Mouse (Mus musculus): ENCODE measurements around the gene Taar9.
A peak's percentile ranks its signal among the peaks of the same experiment; 100 is the strongest.
"Not testable (repeated sequence)": the region's sequence is repeated elsewhere in the genome, so short reads cannot be mapped to it uniquely, and the experiment has no call there.

Taar9 gene

DNA sequence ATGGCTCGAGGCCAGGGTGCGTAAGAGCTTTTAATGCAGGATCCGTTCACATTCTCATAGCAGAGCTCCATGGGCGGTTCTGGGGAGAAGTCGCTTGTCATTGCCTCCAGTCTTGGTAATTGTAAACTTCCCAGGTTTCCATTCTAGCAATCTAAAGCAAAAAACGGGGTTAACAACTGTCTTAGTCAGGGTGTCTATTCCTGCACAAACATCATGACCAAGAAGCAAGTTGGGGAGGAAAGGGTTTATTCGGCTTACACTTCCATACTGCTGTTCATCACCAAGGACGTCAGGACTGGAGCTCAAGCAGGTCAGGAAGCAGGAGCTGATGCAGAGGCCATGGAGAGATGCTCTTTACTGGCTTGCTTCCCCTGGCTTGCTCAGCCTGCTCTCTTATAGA lies at the start of gene Taar9:
Gene Taar9 (minus strand): TSS at position 101 of the 400 bp plus-strand sequence.
- DNase-seq (ENCODE audit: low spot score in 2 of 2): not testable (repeated sequence)

DNA sequence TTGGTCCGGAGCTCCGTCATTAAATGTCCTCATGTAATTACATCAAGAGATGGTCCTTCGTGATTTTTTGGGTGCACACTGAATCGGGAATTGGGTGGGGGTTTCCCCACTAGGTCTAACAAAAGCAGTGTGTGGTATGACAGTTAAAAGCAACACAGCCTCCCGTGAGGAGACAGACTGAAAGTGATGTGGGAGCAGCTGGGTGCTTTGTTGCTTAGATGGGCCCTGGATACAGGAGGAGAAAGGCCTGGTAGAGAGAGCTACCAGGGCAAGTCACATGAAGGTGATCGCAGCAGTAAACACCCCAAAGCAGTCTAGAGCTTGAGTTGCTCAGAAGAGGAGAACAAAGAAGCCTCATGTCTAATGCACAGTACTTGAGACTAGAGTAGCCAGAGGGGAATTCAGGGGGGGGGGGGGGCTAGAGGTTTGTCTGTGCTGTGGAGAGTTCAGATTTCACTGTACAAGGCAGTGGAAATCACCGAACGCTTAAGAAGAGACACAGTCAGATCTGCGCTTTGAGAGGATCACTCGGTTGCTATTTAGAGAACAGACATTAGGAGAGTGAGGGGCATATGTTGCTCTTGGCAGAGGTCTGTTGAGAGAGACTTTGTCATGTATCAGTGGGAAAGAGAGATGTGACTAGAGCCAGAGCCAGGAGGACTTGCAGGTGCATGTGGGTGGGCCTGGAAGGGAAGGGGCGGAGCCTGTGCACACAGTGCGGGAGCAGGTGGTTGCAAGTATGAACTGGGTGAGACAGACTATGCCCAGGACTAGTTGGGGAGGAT lies 49.3 kb upstream of the Taar9 start:
- DNase-seq (ENCODE audit: low spot score in 2 of 2): peak; percentile 68 to 69

DNA sequence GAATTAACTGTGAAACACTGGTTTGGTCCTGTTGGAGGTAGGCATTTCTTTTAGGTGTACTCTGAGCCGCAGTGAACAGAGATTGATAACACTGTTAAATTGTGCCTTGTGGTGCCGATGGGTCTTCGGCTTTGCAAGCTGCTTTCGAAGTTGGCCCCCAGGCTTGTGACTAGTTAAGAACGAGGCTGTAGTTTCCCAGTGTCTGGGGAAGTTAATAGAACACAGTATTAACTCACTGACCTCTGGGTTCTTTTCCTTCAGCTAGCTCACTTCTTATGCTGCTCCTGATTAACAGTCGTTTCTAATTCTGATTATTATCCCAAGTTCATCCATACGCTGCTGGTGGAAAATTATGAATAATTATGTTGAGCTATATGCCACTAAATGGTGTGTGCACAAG lies 40.8 kb upstream of the Taar9 start:
- DNase-seq (ENCODE audit: low spot score in 2 of 2): no peak

DNA sequence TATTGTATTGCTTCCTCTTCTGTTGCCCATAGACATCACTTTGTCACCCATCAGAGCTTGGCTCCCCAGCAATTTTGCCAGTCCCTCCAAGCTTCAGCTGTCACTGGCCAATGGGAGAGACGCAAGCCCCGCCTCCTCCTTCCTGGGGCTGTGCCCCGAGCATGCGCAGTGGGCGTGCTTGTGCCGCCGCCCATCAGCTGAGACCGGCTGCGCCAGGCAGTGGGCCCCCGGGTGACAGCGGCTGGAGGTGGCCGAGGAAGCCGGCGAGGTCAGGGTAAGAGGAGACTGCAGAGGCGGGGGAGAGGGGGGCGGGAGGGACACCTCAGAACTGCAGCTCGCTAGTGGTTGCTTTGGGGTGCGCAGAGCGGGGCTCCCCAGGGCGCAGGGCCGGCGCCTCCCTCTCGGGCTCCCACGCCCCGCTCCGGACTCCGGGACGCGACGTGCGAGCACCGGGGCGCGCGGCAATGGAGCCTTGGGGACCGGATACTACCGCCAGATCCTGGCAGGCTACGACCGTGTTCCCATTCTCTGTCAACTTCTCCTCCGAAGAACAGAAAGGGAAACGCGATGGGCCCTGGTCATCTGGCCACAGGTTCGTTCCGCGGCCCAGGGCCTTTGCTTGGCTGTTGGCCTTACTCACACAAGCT lies 39.9 kb upstream of the Taar9 start, which contains the start of gene Stx7:
Gene Stx7 (plus strand): TSS at position 168 of the 647 bp plus-strand sequence.
- DNase-seq (ENCODE audit: low spot score in 2 of 2): peak; percentile 86 to 91

DNA sequence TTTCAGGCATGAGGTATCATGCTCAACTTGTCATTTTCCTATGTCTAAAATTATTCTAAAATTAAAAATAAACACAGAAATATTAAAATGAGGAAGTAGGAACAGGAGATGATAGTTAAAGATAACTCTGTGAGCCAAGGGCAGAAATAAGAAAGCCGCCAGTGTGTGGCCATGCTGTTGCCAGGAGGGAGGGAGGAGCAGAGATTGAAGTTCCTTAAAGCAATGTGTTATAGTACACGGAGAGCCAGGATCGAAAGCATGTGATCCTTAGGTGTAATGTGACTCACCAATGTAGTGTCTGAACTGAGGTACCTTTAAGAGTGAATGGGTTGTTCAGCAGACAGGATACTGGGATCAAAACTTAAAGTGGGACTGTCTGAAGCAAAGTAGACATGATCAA lies 33.4 kb upstream of the Taar9 start:
- DNase-seq (ENCODE audit: low spot score in 2 of 2): no peak

DNA sequence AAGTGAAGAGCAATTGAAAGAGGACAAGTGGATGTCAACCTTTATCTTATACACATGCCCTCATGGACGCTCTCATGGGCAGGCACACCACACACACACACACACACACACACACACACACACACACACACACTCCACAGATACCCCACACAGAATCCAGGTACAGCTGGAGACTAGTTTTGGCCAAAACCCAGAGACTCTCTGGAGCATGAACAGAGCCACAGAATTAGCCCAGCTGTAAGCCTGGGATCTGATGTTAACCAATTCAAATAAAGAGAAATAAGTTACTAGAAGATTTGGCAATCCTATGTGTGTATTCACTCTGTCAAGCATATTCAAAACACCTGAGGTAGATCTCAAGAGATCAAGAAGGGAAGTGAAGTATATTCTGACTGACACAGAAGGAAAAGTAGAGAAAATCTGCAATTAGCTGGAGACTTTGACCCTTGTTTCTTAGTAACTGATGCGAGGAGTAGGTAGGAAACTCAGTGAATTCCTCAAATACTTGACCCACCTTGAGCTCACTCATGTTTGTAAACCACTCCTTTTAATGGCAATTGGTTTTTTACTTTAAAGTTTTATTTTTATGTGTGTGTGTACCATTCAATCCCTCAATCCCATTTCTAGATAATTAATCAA lies 29.4 kb upstream of the Taar9 start:
- DNase-seq (ENCODE audit: low spot score in 2 of 2): no peak

DNA sequence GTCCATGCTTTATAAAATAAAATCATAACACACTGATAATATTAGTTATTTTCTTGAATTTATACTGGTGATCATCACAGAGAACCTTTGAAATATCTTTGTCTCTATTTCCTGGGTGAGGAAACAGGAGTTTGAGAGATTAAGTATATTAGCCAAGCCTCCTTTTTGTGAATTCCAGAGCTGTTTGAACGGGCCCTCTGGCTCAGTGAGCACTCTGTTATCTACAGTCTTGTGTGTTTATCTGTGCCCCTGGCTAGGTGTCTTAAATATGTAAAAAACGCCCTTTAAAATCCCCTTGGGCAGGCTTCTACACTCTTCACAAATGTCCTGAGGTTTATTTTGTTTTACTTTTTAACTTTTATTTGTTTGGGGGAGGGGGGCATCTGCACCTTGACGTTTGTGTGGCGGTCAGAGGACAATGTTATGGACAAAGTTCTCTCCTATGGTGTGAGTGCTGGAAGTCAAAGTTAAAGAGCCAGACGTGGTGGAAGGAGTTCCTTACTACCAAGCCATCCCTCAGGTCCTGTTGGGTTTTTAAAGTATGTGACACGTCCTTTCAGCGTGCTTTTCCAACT lies 24.8 kb upstream of the Taar9 start:
- no peak for DNase-seq (ENCODE audit: low spot score in 2 of 2)

DNA sequence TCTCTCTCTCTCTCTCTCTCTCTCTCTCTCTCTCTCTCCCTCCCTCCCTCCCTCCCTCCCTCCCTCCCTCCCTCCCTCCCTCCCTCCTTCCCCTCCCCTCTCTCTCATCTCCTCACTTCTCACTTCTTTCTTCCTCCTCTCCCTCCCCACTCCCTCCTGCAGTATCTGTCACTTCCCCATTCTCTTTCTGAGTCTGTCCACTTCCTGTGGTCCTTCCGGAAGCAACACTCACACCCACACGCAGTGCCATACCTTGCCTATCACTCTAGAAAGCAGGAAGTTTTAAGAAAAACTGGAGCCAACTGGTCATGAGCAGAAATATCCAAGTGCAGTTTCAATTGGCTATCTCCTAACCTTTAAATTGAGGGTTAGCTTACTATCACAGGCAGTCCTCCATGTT lies 23.8 kb upstream of the Taar9 start:
- no peak for DNase-seq (ENCODE audit: low spot score in 2 of 2)

DNA sequence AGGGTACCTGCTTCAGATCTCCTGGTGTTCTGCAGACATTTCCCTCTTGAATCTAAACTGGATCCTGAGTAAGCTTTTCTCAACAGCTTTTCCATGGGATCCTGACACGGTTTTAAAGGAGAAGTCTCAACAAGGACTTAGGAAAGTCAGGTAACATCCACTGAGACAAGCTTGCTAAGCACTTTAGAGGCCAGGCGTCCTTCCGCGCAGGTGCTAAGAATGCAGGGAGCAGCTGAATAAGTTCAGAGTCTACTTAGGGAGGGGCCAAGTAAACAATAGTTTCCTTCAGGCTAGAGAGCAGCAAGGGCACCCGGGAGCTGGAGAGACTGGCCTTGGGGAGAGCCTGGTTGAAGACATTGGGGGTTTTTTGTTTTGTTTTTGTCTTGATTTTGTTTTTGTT lies 22.9 kb upstream of the Taar9 start:
- DNase-seq (ENCODE audit: low spot score in 2 of 2): no peak

DNA sequence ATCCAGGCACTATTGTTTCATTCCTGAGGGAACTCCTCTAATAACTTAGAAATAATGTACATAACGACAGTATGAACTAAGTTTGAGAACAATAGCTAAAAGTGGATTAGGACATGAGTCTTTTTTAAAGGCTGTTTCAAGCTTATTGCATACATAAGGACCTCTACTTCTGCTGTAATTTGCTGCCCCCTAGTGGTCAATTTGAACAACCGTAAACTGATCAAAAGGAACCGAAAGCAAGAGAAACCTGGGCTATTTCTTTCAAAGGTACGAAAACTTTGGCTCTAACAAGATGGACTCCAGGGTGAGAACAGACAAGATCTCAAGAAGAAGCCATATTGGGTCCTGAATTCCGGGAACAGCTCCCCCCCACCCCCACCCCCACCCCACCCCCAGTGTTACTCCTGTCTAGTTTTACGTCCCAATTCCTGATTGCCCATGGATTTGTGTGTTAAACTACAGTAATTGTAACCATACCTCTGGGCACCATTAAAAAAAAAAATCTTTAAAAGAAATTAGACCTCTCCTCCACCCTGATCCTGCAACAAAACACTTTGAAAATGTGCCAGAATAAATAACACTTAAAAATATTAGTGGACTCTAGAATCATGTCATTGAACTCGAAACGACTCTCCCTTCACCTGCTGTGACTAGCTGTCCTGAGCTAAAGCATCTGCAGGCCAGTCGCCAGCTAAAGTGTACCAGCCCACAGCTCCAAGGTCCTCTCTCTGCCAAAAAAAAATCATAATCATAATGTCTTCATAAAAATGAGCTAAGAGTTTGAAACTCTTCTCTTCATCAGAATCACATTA lies 22.3 kb upstream of the Taar9 start:
- DNase-seq (ENCODE audit: low spot score in 2 of 2): peak; percentile 24 to 77

DNA sequence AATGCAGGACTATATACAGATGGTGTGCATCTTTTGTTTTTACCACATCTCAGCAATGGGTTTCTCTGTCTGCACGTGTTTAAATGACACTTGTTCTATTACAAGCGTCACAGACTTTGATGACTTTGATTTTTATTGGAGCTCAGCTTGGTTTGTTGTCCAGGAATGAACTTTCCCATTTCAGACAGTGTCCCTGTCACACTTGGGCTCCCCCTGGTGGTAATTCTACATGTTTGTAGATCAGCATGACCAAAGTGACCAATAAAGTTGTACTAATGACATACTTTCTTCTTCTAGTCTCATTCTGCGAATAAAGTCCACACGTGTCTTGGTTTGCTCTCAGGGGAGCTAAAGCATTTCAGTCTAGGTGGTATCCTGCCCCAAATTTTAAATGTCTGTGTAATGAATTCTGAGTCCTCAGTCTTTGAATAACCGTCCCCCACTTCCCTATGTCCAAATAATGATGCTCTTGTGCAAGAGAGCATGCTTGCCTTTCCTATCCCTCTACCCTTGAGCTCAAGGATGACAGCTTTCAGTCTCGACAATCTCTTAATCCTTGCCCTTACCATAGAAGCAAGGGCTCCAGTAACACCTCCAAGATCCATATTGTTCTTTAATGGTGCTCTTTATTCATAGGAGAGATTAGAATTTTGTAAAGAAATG lies 1.9 kb upstream of the Taar9 start:
- DNase-seq (ENCODE audit: low spot score in 2 of 2): peak in 1 of 2 experiments; percentile 49

DNA sequence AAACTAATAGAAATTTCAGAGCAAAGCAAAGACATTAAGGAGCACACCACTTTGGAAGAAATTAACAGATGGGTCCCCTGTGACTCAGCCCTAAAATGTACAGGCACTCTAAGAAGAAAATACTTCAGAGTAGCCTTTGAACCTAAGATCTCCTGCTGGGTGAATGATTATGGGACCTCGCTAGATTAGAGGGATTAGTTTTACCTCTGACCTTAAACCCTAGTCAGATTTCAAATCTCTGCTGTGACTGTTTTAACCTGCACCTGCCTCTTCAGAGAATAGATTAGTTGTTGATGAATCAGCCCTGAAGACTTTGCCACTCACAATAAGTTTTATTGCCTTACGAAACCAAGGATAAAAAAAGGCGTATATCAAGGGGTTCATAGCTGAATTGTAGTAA lies 1.1 kb downstream of the Taar9 start:
- no peak for DNase-seq (ENCODE audit: low spot score in 2 of 2)

DNA sequence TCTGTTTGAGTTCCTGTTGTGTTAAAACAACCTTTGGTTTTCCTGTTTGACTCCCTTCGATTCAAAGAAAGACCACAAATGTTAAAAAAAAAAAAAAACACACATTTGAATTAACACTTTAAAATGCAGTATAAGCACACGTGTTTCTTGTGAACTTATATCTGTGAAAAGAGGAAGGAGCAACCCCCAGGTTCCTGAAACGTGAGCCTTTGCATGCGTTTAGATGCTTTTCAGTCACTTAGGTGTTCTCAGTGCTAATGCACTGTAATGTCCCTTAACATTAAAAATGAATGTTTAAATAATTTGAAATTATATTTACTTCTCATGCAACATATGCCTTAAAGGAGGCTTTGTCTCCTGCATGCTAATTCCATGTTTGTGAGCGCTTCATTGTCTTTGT lies 1.6 kb downstream of the Taar9 start:
- no peak for DNase-seq (ENCODE audit: low spot score in 2 of 2)

DNA sequence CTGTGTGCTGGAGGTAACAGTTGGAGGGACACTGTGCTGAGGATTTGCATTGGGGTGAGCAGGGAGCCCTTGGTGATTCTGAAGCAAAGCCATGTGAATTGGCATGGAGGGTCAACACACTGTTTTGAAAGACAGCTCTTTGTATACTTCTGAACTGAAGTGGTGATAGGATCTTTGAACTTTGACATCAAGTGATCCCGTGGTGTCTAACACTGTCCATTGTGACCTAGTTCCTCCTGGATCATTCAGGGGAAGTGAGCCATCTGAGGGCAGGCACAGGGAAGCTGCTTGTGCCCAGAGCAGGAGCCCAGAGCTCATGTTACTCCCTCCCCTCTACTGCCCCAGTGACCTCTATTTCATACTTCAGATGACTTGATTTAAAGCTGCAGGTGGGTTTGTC lies 6.0 kb downstream of the Taar9 start:
- DNase-seq (ENCODE audit: low spot score in 2 of 2): not testable (repeated sequence)

DNA sequence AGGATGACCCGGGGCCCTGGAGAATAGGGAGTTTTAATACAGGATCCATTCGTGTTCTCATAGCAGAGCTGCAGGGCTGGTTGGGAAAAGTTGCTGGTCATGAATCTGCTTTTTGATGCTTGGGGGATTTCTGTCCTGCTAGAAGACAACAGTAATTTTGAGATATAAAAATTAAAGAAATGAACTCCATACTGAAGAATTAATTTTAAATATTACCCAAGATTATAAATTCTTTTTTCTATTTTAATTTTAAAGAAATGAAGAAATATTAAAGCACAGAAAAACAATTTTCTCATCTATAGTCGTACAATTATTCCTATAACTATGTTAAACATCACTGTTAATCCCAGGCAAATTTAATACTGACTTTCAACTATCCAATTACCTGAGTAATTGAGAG lies 7.5 kb downstream of the Taar9 start, which contains the start of gene Taar8c:
Gene Taar8c (minus strand): TSS at position 101 of the 400 bp plus-strand sequence.
- DNase-seq (ENCODE audit: low spot score in 2 of 2): not testable (repeated sequence)

DNA sequence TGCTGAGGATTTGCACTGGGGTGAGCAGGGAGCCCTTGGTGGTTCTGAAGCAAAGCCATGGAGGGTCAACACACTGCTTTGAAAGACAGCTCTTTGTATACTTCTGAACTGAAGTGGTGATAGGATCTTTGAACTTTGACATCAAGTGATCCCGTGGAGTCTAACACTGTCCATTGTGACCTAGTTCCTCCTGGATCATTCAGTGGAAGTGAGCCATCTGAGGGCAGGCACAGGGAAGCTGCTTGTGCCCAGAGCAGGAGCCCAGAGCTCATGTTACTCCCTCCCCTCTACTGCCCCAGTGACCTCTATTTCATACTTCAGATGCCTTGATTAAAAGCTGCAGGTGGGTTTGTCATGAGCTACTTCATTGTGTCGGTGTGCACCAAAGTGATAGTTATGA lies 12.3 kb downstream of the Taar9 start:
- DNase-seq (ENCODE audit: low spot score in 2 of 2): not testable (repeated sequence)

DNA sequence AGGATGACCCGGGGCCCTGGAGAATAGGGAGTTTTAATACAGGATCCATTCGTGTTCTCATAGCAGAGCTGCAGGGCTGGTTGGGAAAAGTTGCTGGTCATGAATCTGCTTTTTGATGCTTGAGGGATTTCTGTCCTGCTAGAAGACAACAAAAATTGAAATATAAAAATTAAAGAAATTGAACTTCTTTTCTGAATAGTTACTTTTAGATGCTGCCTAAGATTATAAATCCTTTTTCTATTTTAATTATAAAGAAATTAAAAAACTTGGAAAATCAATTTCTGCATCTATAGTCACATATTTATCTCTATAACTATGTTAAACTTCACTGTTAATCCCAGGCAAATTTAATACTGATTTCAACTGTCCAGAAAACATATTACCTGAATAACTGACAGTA lies 17.1 kb downstream of the Taar9 start, which contains the start of gene Taar8b:
Gene Taar8b (minus strand): TSS at position 101 of the 400 bp plus-strand sequence.
- no peak for DNase-seq (ENCODE audit: low spot score in 2 of 2)

DNA sequence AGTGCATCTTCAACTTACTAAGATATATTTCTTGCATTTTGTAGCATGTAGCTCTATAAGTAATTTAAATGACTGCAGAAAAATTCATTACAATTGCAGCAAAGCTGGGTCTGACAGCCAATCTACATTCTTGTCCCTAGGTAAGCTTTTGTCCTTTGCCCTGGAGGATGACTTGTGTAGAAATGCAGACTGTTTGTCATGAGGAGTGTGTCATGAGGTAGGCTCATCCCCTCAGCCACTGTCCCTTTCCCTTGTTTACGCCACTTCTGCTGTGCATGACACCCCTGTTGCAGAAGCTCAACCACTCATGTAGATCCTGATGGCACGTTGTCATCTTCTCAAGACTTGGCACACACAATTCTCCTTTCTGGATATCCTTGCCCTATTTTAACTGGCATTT lies 22.2 kb downstream of the Taar9 start:
- DNase-seq (ENCODE audit: low spot score in 2 of 2): no peak

DNA sequence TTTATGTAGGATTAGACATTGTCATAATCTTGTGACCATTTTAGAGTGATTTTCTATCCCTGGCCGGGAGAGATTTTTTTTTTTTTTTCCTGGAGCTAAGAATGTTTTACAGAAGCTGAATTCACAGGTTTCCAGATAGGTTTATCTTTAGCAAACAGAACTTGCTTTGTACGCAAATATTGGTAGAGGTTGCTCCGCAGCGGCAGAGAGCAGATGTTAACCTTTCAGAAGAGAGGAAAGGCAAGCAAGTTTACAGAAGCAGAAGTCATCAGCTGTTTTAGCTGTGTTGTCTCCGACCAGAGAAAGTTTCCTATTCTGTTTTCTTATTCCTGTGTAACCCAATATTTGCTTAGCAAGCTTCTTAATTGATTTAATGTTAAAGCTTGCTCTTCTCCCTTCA lies 22.8 kb downstream of the Taar9 start:
- DNase-seq (ENCODE audit: low spot score in 2 of 2): no peak

DNA sequence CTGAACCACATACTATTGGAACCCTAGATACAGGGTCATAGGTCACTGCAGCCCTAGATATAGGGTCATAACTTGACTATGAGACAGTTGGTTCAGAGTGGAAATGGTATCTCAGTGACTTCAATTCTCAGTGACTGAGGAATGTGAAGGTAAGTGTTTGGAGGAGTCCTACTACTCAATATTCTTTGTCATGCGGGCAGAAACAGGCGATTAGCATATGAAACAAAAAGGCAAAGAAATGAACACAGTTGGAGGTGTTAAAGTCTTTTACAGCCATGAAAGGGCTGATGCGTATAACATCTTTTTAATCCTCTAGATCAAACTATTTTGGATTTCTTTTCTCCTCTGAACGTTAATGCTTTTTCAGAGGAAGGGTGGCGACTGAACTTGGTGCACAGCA lies 23.4 kb downstream of the Taar9 start:
- no peak for DNase-seq (ENCODE audit: low spot score in 2 of 2)

DNA sequence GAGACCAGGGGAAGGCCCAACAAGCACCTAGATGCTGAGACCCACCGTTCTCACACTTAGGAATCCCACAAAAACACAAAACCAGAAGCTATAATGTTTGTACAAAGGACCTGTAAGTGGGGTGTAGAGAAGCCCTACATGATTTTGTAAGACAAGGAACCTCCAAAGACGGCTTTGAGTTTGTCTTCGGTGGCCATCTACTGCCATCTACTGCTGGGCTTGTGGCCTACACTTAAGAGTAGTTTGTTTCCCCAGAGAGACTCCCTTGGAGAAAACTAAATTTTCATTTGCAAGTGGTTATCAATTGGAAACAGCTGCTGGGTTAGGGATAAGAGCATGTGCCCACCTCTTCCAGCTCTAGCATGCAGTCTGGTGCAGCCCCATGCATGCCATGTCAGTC lies 29.2 kb downstream of the Taar9 start:
- DNase-seq (ENCODE audit: low spot score in 2 of 2): peak in 1 of 2 experiments; percentile 15

Data from thymus, postnatal 10 days (tissue).